Mouse (Mus musculus): ENCODE data around the gene Gapdhs.

DNA sequence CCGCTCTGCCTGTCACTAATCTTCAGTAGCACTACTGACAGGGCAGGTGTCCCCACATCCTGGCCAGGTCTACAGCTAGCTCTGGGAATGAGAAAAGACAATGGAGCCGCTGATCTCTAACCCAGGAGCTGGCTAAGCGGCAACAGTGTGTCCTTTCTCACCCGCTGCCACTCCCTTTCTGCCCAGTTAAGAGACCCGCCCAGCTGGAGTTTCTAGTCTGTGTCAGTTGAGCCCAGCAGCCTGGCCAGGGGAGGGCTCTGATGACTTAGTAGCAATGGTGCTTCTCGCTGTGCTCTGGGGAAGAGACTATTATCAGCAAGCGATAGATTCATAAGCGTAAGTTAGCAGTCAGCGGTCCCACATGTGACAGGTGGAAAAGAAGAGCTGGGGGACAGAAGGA is 25.8 kb upstream of the Gapdhs start:
- TF ChIP-seq HCFC1 (IDR thresholded peaks at IDR 0.05; ENCODE audit: low read depth, low read length) (no peak), MAX (IDR thresholded peaks at IDR 0.05; ENCODE audit: low read length) (no peak), CTCF (IDR thresholded peaks at IDR 0.05 in 2 of 3, conservative IDR thresholded peaks at IDR 0.05 in 1 of 3; ENCODE audit: control insufficient read depth in 1 of 3, insufficient read depth in 1 of 3, low read depth in 2 of 3, low read length in 3 of 3, poor library complexity in 1 of 3, severe bottlenecking in 1 of 3) (no peak), NELFE (IDR thresholded peaks at IDR 0.05; ENCODE audit: low read depth, low read length) (no peak), POLR2A (IDR thresholded peaks at IDR 0.05; ENCODE audit: control insufficient read depth in 1 of 2, insufficient read depth in 1 of 2, low read depth in 1 of 2, low read length in 2 of 2, poor library complexity in 1 of 2) (no peak), ZC3H11A (IDR thresholded peaks at IDR 0.05; ENCODE audit: low read depth, low read length) (no peak), USF2 (IDR thresholded peaks at IDR 0.05; ENCODE audit: borderline replicate concordance in 1 of 2, insufficient read depth in 1 of 2, low read depth in 1 of 2, low read length in 2 of 2) (no peak), GATA1 (IDR thresholded peaks at IDR 0.05; ENCODE audit: low read depth, low read length) (no peak), UBTF (IDR thresholded peaks at IDR 0.05; ENCODE audit: borderline replicate concordance, insufficient read depth, low read depth, low read length) (no peak), POLR2AphosphoS5 (IDR thresholded peaks at IDR 0.05; ENCODE audit: borderline replicate concordance, low read depth, low read length) (no peak), MYC (IDR thresholded peaks at IDR 0.05; ENCODE audit: low read depth, low read length) (no peak), EP300 (IDR thresholded peaks at IDR 0.05; ENCODE audit: low read depth in 1 of 2, low read length in 2 of 2) (no peak)

All from MEL (cell line).